Mouse (Mus musculus): ENCODE results near the gene Asb3.
"Not testable (repeated sequence)": the region's sequence is repeated elsewhere in the genome, so short reads cannot be mapped to it uniquely, and the experiment has no call there.

Asb3 gene

DNA sequence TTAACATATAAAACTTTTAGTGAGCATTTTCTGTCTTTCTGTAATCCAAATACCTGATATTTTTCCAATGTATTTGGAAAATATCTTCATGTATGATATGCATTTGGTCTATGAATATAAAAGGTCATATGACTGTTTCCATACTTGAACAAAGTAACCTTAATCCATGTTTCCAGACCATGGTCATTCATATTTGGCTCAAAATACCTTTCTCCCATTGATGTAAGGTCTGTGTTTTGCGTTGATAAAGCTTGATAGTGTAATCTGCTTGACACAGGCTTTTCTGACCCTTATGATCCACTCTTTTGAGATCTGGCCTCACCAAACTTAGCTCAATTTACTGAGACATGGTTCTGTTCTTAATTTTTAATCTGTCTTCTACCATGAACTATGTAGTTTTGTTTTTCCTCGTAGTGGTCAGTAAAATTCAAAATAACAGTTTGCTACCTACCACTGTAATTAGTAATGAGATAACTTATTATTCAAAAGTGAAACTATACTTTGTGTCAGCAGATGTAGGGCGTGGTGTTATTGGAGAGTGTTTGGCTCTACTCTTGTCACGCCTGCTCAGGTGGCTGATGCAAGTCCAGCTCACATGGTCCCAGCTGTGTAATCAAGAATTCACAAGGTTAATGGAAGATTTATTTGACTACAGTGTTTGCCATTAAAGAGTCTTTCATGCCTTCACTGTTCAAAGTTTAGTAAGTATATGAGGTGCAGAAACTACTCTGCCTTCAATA lies 116.1 kb downstream of the Asb3 start:
- DNase-seq (ENCODE audit: low spot score): no peak

DNA sequence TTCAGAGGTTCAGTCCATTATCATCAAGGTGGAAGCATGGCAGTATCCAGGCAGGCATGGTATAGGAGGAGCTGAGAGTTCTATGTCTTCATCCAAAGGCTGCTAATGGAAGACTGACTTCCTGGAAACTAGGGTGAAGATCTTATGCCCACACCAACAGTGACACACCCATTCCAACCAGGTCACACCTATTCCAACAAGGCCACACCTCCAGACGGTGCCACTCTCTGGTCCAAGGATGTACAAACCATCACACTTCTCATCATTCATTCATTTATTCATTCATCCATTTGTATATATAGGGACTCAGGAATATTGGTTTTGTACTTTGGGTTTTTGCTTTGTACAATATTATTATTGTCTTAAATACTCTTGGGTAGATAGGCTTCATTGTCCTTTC lies 124.5 kb downstream of the Asb3 start:
- DNase-seq (ENCODE audit: low spot score): not testable (repeated sequence)

DNA sequence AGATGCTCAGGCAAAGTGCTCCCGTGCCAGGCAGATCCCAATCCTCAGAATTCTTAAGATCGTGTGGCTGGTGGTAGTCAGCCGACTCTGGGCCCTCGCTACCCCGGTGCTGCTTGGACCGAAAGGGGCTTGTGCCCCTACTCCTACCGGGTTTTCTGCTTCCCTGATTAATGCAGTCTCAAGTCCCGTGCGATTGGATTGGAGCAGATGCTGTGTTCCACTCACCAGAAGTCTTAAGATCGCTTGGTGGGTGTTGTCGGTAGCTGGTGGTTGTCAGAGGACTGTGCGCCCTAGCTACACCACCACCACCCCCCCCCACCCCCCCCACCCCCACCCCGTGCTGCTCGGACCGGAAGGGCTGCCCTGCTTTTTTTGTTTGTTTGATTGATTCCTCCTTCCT lies 132.2 kb downstream of the Asb3 start:
- DNase-seq (ENCODE audit: low spot score): not testable (repeated sequence)

DNA sequence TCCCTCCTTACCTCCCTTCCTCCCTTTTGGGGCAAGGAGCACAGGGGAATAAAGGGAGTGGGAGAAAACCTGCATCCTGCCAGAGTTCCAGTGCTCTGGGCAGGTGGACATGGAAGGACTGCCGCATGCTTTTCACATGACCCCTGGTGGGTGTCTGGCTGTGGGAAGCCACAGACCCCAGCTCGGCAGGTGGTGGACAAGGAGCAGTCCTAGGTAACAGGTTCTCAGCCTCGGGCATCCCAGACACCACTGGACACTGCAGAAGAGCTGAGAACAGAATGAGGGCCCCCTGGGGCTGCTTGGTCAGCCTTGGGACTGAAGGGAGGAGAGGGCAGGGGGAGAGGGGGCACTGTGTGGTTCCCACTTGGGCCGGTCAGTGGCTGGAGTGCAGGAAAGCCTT lies 149.7 kb downstream of the Asb3 start:
- DNase-seq (ENCODE audit: low spot score): no peak

DNA sequence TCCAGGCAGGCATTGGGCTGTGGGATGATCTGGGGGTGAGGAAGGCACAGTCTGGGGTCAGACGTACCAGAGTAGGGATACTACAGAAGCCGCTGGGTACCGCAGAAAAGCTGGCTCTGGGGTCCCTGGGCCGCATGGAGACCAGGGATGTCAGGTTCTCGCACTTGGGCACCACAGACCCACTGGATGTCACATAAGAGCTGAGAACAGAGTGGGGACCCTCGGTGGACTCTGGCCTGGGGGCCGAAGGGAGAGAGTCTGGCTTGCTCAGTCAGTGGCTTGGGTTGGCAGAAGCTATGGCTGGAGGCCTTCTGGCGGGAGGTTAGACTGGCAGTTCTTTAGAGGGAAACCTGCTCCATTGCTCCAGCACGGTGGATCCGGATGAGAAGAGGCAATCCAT lies 204.8 kb downstream of the Asb3 start:
- DNase-seq (ENCODE audit: low spot score): no peak

DNA sequence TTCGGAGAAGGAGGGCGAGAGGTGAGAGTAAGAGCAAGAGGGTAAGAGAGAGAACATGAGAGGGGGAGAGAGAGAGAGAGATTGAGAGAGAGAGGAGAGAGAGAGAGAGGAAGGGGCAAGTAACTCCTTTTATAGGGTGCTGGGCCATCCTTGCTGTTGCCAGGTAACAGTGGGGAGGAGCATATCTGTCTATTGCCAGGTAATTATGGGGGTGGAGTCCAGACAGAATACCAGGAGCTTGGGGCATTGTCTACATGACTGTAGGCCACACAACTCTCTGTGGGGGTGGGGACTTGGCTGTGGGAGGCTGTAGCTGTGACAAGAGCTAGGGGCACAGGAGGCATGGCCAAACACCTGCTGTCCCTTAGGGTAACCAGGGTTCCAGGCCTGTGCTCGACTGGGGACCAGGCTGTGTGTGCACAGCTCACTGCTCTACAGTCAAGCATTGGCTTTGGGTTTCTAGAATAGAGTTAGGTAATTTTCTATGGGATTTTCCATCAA lies 205.3 kb downstream of the Asb3 start:
- DNase-seq (ENCODE audit: low spot score): no peak

DNA sequence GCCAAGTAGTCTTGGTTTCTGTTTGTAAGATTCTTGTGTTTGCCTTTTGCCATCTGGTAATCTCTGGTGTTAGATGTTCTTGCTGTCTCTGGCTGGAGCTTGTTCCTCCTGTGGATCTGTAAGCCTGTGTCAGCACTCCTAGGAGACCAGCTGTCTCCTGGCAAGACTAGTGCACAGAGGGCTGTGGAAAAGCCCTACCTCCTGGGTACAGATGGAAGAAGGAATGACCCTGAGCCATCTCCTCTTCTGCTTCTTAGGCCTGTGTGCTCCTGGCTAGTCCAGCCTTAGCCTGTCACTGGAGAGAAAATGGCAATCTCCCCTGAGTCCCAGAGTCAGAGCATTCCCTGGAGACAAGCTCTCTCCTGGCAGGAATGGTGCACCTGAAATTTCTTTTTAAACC lies 214.3 kb downstream of the Asb3 start:
- not testable (repeated sequence) for DNase-seq (ENCODE audit: low spot score)

DNA sequence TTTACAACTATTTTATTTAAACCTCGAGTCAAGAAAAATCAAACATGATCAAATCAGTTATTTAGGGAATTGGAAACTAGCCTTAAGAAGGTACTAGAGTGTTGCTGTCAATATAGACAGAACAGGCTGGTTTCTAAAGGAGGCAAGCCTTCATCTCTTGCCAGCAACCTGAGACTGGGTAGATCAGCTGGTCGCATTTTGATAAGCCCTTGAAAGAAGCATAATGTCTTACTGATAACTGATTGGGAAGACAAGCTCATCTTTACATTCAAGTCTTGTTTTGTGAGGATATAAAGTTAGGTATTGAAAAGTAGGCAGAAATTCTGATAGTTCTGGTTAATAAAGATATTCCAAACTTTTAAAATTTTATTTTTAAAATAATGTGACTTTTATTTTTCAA lies 217.0 kb downstream of the Asb3 start:
- no peak for DNase-seq (ENCODE audit: low spot score)

DNA sequence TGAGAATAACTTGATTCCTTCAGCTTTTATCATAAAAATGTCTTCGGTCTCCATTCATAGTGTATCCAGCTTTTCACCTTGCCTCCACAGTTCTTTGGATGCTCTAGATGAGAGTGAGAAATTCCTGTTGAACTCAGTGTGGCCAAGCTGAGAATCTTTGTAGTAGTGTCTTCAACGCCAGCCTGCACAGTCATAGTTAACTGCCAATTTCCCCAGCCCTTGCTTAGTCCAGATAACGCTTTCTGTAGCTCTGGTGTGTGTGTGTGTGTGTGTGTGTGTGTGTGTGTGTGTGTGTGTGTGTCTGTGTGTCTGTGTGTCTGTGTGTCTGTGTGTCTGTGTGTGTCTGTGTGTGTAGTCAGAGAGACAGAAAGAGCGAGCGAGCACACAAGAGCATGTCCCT lies 220.1 kb downstream of the Asb3 start:
- no peak for DNase-seq (ENCODE audit: low spot score)

DNA sequence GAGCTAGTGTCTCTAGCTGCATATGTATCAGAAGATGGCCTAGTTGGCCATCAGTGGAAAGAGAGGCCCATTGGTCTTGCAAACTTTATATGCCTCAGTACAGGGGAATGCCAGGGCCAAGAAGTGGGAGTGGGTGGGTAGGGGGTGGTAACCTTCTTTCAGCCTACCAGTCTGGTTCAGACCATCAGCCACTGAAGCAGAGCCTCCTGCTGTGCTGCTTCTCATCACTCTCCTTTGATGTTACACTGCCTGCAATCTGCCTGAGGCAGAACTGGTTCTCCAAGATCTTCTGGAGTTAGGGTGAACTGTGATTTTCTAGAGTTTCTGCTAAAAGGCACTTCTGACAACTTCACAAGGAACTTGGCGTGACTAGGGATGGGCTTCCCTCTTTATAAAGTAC lies 241.7 kb downstream of the Asb3 start:
- DNase-seq (ENCODE audit: low spot score): not testable (repeated sequence)

DNA sequence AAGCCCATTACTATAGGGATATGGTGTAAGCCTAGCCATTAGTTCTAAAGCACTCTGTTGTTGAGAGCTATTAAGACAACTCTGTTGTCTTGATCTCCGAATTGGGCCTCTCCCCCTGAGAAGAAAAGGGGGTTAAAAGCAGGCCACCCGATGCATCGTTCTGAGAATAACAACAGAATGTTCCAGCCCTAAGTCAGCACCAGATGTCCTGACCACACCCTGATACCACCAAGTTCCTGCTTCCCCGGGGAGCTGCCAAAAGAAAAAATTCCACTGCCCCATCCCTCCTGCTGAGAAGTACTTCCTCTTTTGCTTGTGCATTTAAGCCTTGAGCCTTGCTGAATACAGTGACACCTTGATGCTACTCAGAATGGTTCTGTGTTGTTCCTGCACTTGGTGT lies 248.5 kb downstream of the Asb3 start:
- not testable (repeated sequence) for DNase-seq (ENCODE audit: low spot score)

DNA sequence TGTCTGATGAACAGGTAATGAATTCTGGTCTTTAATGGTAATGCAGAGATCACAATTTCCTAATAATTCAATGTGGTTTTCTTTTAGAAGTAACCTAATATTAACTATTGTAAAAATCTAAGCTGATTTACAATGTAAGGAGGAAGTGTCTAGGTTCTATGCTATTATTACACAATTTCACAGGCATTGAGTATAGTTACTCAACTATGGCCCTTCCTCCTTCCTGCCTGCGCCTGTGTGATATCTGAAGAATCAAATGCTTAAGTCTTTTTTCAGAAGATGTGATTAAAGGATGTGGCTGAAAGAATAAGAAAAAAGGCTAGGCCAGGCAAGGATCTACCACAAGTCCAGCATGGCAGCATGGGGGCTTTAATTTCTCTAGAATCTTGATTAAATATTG lies 249.6 kb downstream of the Asb3 start:
- not testable (repeated sequence) for DNase-seq (ENCODE audit: low spot score)

DNA sequence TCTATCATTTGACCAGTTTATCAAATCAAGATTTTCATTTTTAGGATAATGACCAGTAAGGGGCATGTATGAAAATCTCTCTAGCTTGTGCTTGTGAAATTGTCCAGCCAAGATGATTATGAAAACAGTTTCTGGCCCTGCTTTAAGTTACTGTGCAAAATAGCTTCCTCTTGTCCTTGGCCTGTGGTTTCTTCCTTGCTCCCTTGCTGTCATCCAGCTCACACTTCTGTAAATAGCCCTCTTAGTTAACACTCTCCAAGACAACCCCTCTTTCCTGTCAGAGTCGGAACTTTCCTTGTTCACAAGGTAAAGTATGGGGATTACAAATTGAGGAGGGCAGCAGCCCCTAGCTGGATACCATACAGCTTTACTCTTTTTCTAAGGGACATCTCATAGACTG lies 253.2 kb downstream of the Asb3 start:
- not testable (repeated sequence) for DNase-seq (ENCODE audit: low spot score)

Measured in testis, postnatal 10 days (tissue).